Mouse (Mus musculus) spleen, adult 18-20 months (tissue): ENCODE data around the gene Eif4e1b.

Source experiments
- DNase-seq, 2 experiments: peaks; one replicate each; pipeline ENCODE4 v3.0.0; 2022; ENCODE audit warnings: mixed read lengths in 2 of 2

The Eif4e1b gene

GRCm38 (mm10) chr13:54783698-54784097 lies at the start of gene Eif4e1b:
Eif4e1b (plus strand) TSS chr13:54783998.
- DNase-seq = no peak

GRCm38 (mm10) chr13:54736931-54737330 lies 46.9 kb upstream of the Eif4e1b start:
- no peak for DNase-seq

- no peak for DNase-seq
Observed at GRCm38 (mm10) chr13:54737488-54738212, 46.1 kb upstream of the Eif4e1b start.

- DNase-seq = no peak
Observed at GRCm38 (mm10) chr13:54738213-54738601, 45.6 kb upstream of the Eif4e1b start.

GRCm38 (mm10) chr13:54746110-54746509 lies 37.7 kb upstream of the Eif4e1b start:
- DNase-seq = no peak

- no peak for DNase-seq
Observed at GRCm38 (mm10) chr13:54746896-54747295, 36.9 kb upstream of the Eif4e1b start.

GRCm38 (mm10) chr13:54748190-54748589 lies 35.6 kb upstream of the Eif4e1b start:
- no peak for DNase-seq

GRCm38 (mm10) chr13:54748721-54749060 lies 35.1 kb upstream of the Eif4e1b start:
- DNase-seq = no peak

GRCm38 (mm10) chr13:54749061-54749863 lies 34.5 kb upstream of the Eif4e1b start:
- DNase-seq = no peak

- no peak for DNase-seq
Observed at GRCm38 (mm10) chr13:54749864-54750411, 33.9 kb upstream of the Eif4e1b start, which contains the start of gene Gprin1. Gprin1 (minus strand) TSS chr13:54749874.

GRCm38 (mm10) chr13:54750699-54751098 lies 33.1 kb upstream of the Eif4e1b start:
- DNase-seq = no peak

- DNase-seq = no peak
Observed at GRCm38 (mm10) chr13:54752656-54753055, 31.1 kb upstream of the Eif4e1b start.

GRCm38 (mm10) chr13:54753733-54754132 lies 30.1 kb upstream of the Eif4e1b start:
- DNase-seq = no peak

- no peak for DNase-seq
Observed at GRCm38 (mm10) chr13:54754169-54755080, 29.4 kb upstream of the Eif4e1b start.

GRCm38 (mm10) chr13:54755201-54755830 lies 28.5 kb upstream of the Eif4e1b start:
- no peak for DNase-seq

- no peak for DNase-seq
Observed at GRCm38 (mm10) chr13:54756156-54756712, 27.6 kb upstream of the Eif4e1b start.

GRCm38 (mm10) chr13:54757093-54757830 lies 26.5 kb upstream of the Eif4e1b start:
- DNase-seq = no peak

- DNase-seq = peak; percentile 29 to 49
Observed at GRCm38 (mm10) chr13:54758045-54758755, 25.6 kb upstream of the Eif4e1b start.

- no peak for DNase-seq
Observed at GRCm38 (mm10) chr13:54758756-54759470, 24.9 kb upstream of the Eif4e1b start.

GRCm38 (mm10) chr13:54759496-54759895 lies 24.3 kb upstream of the Eif4e1b start:
- no peak for DNase-seq
